Mouse (Mus musculus) neural tube, embryonic 12.5 days (tissue): ENCODE measurements around the gene Myo6. TPM values are rescaled to one million over a fixed set of nuclear protein-coding genes. Genes with fewer than 3 reads are reported as not detected.

Experiments
- ATAC-seq: fragments of 200-750 bp; cut with Nextera tagmentation; 2 replicates; pipeline ENCODE4 v1.8.0; 2017; ENCODE audit warnings: low read depth, mild to moderate bottlenecking, moderate TSS enrichment, moderate library complexity; ENCODE audit not compliant: low FRiP score
- H3K27ac ChIP-seq: fragments of 300-500 bp; sonication (generic); 2 replicates; pipeline ENCODE4 v1.5.1; 2016
- H3K27me3 ChIP-seq: fragments of 300-500 bp; sonication (generic); replicated peaks from 2 replicates; pipeline ENCODE4 v1.6.1; 2016; ENCODE audit warnings: mild to moderate bottlenecking
- H3K36me3 ChIP-seq: fragments of 300-500 bp; sonication (generic); 2 replicates; pipeline ENCODE4 v1.6.1; 2016; ENCODE audit warnings: mild to moderate bottlenecking
- H3K4me1 ChIP-seq: fragments of 300-500 bp; sonication (generic); 2 replicates; pipeline ENCODE4 v1.6.1; 2016
- H3K4me2 ChIP-seq: fragments of 300-500 bp; sonication (generic); replicated peaks from 2 replicates; pipeline ENCODE4 v1.6.1; 2016; ENCODE audit warnings: mild to moderate bottlenecking
- H3K4me3 ChIP-seq: fragments of 300-500 bp; sonication (generic); 2 replicates; pipeline ENCODE4 v1.5.1; 2016
- H3K9ac ChIP-seq: fragments of 300-500 bp; sonication (generic); 2 replicates; pipeline ENCODE4 v1.6.1; 2016; ENCODE audit warnings: mild to moderate bottlenecking
- H3K9me3 ChIP-seq: fragments of 300-500 bp; sonication (generic); 2 replicates; pipeline ENCODE4 v1.6.1; 2016; ENCODE audit warnings: mild to moderate bottlenecking
- WGBS: fragments of 180-500 bp; shearing (Covaris S2); methylation state at CpG from one replicate; pipeline ENCODE4 v1.1.7; 2016; 5-methylcytosine and 5-hydroxymethylcytosine counted together
- polyA plus RNA-seq: library from polyadenylated mRNA; unstranded; fragments of >200 nt; fragmentation: Nextera tagmentation; extraction: Ambion mirVana; gene quantifications from 2 replicates; pipeline ENCODE4 v1.2.1, GENCODE M21; 2016

Gene Myo6
- polyA plus RNA-seq, 1 experiment from 2014 or later, result 15.7 TPM

GRCm38 (mm10) chr9:80213428-80213827 lies 48.6 kb downstream of the Myo6 start:
- no peaks in the 10 kb centered on the region for H3K36me3 ChIP-seq
- H3K27ac ChIP-seq, result no peak overlapping the region
- H3K4me3 ChIP-seq, result no peak overlapping the region
- no peak overlapping the region for H3K4me2 ChIP-seq
- H3K27me3 ChIP-seq, result no peaks in the 10 kb centered on the region
- H3K9me3 ChIP-seq, result no peaks in the 10 kb centered on the region
- no peak overlapping the region for H3K9ac ChIP-seq
- 87% methylated on average over 2 of the region's 2 CpGs for WGBS
- H3K4me1 ChIP-seq, result no peaks in the 10 kb centered on the region; the same call in 1 of the 2 replicates
- no peak for ATAC-seq

- Histone ChIP-seq H3K4me1 (no peaks in the 10 kb centered on the region), H3K27me3 (no peaks in the 10 kb centered on the region), H3K4me3 (no peak overlapping the region), H3K9me3 (no peaks in the 10 kb centered on the region), H3K9ac (no peak overlapping the region), H3K27ac (no peak overlapping the region), H3K36me3 (no peaks in the 10 kb centered on the region), H3K4me2 (no peak overlapping the region)
- 89% methylated on average over 5 of the region's 5 CpGs for WGBS
- ATAC-seq, result no peak
Measured at GRCm38 (mm10) chr9:80215502-80215901, 50.7 kb downstream of the Myo6 start.

DNA sequence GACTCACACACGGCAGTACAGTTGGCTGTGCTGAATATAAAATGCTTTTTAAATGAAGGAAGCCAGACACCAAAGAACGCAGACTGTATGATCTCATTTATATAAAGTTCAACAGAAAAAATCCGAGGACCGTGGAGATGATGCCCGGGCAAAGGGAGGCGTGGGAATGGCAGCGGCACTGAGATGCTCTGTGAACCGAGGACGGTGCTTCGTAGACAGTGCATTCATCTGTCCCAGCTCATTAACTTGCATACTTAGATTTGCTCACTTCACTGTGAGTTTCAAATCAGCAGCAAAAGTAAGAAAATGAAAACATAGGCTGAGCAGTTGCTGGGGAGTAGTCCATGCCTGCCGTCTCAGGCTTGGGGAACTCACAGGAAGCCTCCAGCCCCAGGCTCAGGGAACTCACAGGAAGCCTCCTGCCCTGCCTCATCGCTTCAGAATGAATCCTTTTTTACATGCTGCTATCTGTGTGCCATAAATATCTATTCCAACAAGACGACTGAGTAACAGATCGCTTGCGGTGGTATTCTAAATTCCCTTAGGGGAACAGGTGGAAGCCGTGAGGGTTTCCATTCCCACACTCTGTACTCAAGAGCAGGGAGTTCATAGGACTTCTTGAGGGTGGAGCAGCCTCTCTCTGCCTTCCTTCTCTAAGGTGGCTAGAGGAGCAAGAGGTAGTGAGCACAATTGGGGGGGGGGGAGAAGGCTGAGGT lies 52.1 kb downstream of the Myo6 start:
- H3K36me3 ChIP-seq, result no peaks in the 10 kb centered on the region
- 73% methylated on average over 16 of the region's 16 CpGs for WGBS
- H3K27me3 ChIP-seq, result no peaks in the 10 kb centered on the region
- H3K4me2 ChIP-seq, result no peak overlapping the region
- ATAC-seq, result no peak
- H3K4me3 ChIP-seq, result no peak overlapping the region
- no peak overlapping the region for H3K27ac ChIP-seq
- H3K9me3 ChIP-seq, result no peaks in the 10 kb centered on the region
- no peak overlapping the region for H3K9ac ChIP-seq
- H3K4me1 ChIP-seq, result no peaks in the 10 kb centered on the region

GRCm38 (mm10) chr9:80218718-80219117 lies 53.9 kb downstream of the Myo6 start:
- Histone ChIP-seq H3K9ac (no peak overlapping the region), H3K4me1 (no peaks in the 10 kb centered on the region), H3K27me3 (no peaks in the 10 kb centered on the region), H3K36me3 (no peaks in the 10 kb centered on the region), H3K4me3 (no peak overlapping the region), H3K9me3 (no peaks in the 10 kb centered on the region), H3K27ac (no peak overlapping the region), H3K4me2 (no peak overlapping the region)
- 72% methylated on average over 6 of the region's 6 CpGs for WGBS
- ATAC-seq, result no peak

DNA sequence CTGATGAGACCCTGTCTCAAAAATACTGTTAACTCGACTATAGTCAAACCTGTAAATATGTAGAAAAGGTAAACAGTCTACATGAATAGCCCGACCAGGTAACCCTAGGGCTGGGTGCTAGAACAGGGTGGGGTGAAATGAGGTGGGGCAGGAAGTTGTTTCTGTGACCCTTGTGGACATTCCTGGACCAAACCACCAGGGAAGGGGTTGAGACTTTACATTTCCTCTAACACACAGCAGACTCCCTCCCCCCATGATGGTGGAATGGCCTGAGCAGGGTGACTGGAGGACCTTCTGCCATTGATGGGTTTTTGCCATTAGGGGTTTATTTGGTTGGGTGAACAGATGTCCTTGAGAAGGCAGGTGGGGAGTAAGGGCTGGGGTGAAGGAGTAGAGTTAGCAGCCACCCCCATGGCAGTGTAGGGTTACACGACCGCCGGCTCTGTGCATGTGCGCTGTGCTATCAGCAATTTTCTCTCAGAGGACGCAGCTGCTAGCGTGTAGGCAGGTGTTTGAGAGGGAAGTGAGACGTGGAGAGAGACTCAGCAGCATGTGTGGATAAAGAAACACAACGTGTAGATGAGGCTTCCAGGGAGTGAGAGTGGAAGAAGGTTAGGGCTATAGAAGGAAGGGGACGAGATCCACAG lies 59.3 kb downstream of the Myo6 start:
- Histone ChIP-seq H3K36me3 (no peaks in the 10 kb centered on the region), H3K9me3 (no peaks in the 10 kb centered on the region), H3K4me3 (no peak overlapping the region), H3K27ac (no peak overlapping the region), H3K4me1 (0 out of 2 replicates have a peak, but pooled peaks cover 4% of the 10 kb centered on the region), H3K9ac (no peak overlapping the region), H3K4me2 (no peak overlapping the region), H3K27me3 (no peaks in the 10 kb centered on the region)
- 0 out of 2 replicates have a peak, but pooled peaks have one; percentile 37 for ATAC-seq
- 80% methylated on average over 11 of the region's 11 CpGs for WGBS

GRCm38 (mm10) chr9:80226579-80227325 lies 61.9 kb downstream of the Myo6 start:
- 49% methylated on average over 5 of the region's 5 CpGs for WGBS
- Histone ChIP-seq H3K27me3 (no peaks in the 10 kb centered on the region), H3K4me3 (no peak overlapping the region), H3K9ac (no peak overlapping the region), H3K36me3 (no peaks in the 10 kb centered on the region), H3K4me2 (no peak overlapping the region), H3K27ac (no peak overlapping the region), H3K4me1 (0 out of 2 replicates have a peak, but pooled peaks cover 4% of the 10 kb centered on the region), H3K9me3 (no peaks in the 10 kb centered on the region)
- peak; percentile 51 for ATAC-seq

- no peaks in the 10 kb centered on the region for H3K4me1 ChIP-seq
- H3K9ac ChIP-seq, result no peak overlapping the region
- no peak overlapping the region for H3K4me2 ChIP-seq
- 27% methylated on average over 4 of the region's 4 CpGs for WGBS
- no peaks in the 10 kb centered on the region for H3K9me3 ChIP-seq
- no peak overlapping the region for H3K4me3 ChIP-seq
- peak; percentile 90 for ATAC-seq
- H3K27me3 ChIP-seq, result no peaks in the 10 kb centered on the region
- no peaks in the 10 kb centered on the region for H3K36me3 ChIP-seq
- no peak overlapping the region for H3K27ac ChIP-seq
Measured at GRCm38 (mm10) chr9:80233831-80234455, 69.1 kb downstream of the Myo6 start.

DNA sequence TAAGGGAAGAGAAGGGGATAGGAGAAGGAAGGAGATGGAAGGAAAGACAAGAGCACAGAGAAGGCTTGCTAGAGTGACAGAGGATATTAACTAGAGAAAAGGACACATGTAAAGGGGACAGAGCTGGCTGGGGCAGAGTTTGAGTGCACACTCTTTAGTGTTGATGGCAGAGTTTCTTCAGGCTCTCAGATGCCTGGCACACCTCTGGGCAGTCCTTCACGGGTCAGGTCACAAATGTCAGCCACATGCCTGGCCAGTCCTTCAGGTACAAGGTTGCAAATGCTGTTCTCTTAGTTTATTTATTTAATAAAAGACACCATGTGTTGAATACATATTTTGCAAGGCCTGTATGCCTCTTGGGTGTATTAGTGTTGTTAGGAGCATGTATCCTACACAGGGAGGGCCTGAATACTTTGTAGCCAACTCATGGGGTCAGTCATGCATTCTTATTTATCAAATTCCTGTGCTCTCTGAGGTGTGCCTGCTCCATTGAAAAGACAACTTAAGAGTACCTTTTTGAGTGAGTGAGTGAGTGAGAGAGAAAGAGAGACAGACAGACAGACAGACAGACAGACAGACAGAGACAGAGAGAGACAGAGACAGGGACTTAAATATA lies 72.5 kb downstream of the Myo6 start:
- Histone ChIP-seq H3K4me3 (no peak overlapping the region), H3K9ac (no peak overlapping the region), H3K4me1 (no peaks in the 10 kb centered on the region), H3K4me2 (no peak overlapping the region), H3K27ac (no peak overlapping the region), H3K27me3 (no peaks in the 10 kb centered on the region), H3K36me3 (no peaks in the 10 kb centered on the region), H3K9me3 (peaks cover 11% of the 10 kb centered on the region; the same call in 1 of the 2 replicates)
- 86% methylated on average over 1 of the region's 1 CpGs for WGBS
- no peak for ATAC-seq

DNA sequence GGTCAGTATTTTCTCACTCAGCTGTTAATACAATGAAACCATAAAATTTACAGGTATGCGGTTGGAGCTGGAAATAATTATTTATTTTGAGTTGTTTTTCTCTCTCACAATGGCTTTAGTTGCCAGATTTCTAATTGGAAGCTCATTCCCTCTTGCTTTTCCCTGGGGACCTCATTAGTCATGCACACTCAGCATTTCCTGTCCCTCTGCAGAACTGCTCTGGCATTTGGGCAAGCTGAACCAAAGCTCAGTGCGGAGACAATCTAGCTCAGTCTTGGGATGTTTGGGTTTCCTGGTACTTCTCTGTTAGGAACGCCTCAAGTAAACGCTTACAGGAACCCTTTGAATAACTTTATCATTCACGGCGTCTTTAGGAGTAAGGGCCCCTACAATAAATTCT lies 76.9 kb downstream of the Myo6 start:
- peaks cover 11% of the 10 kb centered on the region; the same call in 1 of the 2 replicates for H3K9me3 ChIP-seq
- no peak for ATAC-seq
- no peak overlapping the region for H3K27ac ChIP-seq
- H3K4me3 ChIP-seq, result no peak overlapping the region
- H3K4me2 ChIP-seq, result no peak overlapping the region
- 85% methylated on average over 6 of the region's 6 CpGs for WGBS
- no peaks in the 10 kb centered on the region for H3K4me1 ChIP-seq
- no peaks in the 10 kb centered on the region for H3K27me3 ChIP-seq
- H3K36me3 ChIP-seq, result no peaks in the 10 kb centered on the region
- H3K9ac ChIP-seq, result no peak overlapping the region

DNA sequence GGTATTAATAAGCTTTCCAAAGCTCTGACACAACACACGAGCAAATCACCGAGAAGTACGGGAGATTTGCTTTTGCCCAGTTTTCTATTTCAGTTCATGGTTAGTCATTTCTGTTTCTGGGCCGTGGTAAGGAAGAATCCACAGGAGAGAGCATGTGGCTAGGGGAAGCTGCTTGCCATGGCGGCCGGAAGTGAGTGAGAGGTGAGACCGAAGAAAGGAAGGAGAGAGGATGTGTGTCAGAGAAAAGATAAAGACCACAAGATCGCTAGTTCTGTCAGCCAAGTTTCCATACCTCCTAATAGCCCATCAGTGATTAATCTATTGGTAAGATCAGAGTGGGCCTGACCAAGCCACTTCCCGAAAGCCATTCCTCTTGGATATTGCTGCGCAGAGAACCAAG lies 87.3 kb downstream of the Myo6 start:
- Histone ChIP-seq H3K4me2 (no peak overlapping the region), H3K4me3 (no peak overlapping the region), H3K9ac (no peak overlapping the region), H3K36me3 (no peaks in the 10 kb centered on the region), H3K27me3 (no peaks in the 10 kb centered on the region), H3K27ac (no peak overlapping the region), H3K9me3 (no peaks in the 10 kb centered on the region), H3K4me1 (no peaks in the 10 kb centered on the region)
- WGBS, result 93% methylated on average over 10 of the region's 10 CpGs
- no peak for ATAC-seq

- no peaks in the 10 kb centered on the region for H3K4me1 ChIP-seq
- H3K4me3 ChIP-seq, result no peak overlapping the region
- H3K27me3 ChIP-seq, result no peaks in the 10 kb centered on the region
- no peak overlapping the region for H3K27ac ChIP-seq
- 93% methylated on average over 9 of the region's 9 CpGs for WGBS
- H3K9ac ChIP-seq, result no peak overlapping the region
- H3K9me3 ChIP-seq, result no peaks in the 10 kb centered on the region
- H3K36me3 ChIP-seq, result no peaks in the 10 kb centered on the region
- no peak for ATAC-seq
- H3K4me2 ChIP-seq, result no peak overlapping the region
Measured at GRCm38 (mm10) chr9:80253241-80253640, 88.4 kb downstream of the Myo6 start.

GRCm38 (mm10) chr9:80256561-80256960 lies 91.7 kb downstream of the Myo6 start:
- H3K4me1 ChIP-seq, result no peaks in the 10 kb centered on the region
- H3K36me3 ChIP-seq, result no peaks in the 10 kb centered on the region
- H3K4me2 ChIP-seq, result no peak overlapping the region
- H3K27me3 ChIP-seq, result no peaks in the 10 kb centered on the region
- 94% methylated on average over 2 of the region's 2 CpGs for WGBS
- H3K27ac ChIP-seq, result no peak overlapping the region
- no peak for ATAC-seq
- H3K4me3 ChIP-seq, result no peak overlapping the region
- H3K9me3 ChIP-seq, result no peaks in the 10 kb centered on the region
- no peak overlapping the region for H3K9ac ChIP-seq
